Mouse (Mus musculus): Measurements from ENCODE around the gene Cd5.

DNA sequence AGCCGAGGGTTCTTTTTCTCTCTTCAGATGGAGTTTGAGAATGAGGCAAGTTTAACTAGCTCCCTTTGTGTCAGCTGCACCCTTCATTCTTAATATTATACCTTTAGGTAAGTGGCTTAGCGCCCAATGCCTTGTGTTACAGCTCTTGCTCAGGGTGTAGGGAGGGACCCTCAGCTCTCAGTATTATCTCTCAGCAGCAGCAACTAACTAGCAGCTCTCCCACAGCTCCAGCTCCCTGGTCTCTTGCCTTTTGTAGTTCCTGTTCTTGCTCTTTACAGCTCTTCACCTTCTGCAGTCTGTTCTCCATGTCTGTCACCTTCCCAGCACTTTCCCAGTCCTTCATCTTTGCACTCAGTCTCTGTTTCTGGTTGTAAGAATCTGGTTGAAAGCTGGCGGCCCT, 47.1 kb downstream of the Cd5 start:
- no peak for TF ChIP-seq CTCF (IDR thresholded peaks at IDR 0.05; ENCODE audit: insufficient read depth, low read depth, low read length)
- no peak for TF ChIP-seq POLR2A (IDR thresholded peaks at IDR 0.05; ENCODE audit: insufficient read depth, low read depth, low read length)

Measured in olfactory bulb, adult 2 months (tissue).